Mouse (Mus musculus) E14TG2a.4 (cell line): Measurements from ENCODE around the gene Mast4.

Experiments used
- CTCF ChIP-seq: conservative IDR thresholded peaks from 2 replicates; pipeline ENCODE4 v1.5.1; 2014; ENCODE audit warnings: low read length
- NANOG ChIP-seq: IDR thresholded peaks from 2 replicates; pipeline ENCODE4 v1.6.1; 2014; ENCODE audit warnings: borderline replicate concordance, low read length, mixed read lengths
- POU5F1 ChIP-seq: IDR thresholded peaks from 2 replicates; pipeline ENCODE4 v1.6.1; 2014; ENCODE audit warnings: low read length, borderline replicate concordance

DNA sequence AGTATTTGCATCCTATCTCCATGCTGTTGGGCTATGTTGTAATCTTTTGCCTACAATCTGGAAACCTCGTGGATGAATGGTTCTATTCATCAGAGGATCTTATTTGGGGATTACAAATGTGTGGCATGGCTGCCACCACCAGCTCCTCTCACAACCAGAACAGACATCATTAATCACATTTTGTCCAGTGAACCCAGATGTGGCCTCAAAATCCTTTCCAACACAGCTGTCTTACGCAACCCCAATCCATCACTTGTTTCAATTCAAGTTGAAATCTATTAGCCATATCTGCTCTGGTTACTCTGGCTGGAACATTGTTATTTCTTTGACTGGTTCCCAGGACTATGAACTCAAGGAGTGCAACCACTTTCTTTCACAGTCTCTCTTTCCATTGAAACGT, 20.4 kb upstream of the Mast4 start:
- no peak for TF ChIP-seq CTCF
- TF ChIP-seq POU5F1: no peak
- no peak for TF ChIP-seq NANOG
